ENCODE assay signal across 9 mouse cellular contexts in genomic region chr9:16500382-16501185, GRCm38 (mm10). TPM values are rescaled to one million over a fixed set of nuclear protein-coding genes. Genes with fewer than 3 reads are reported as not detected.
DNase-seq lines count a peak whose midpoint lies in the region; ATAC-seq lines count a peak whose summit lies in the region.
"Had no signal": no experiment of that assay in that cellular context is flagged by ENCODE, and none has a peak within 500 bp of the region (broad histone marks: within the 10 kb centered on the region; RNA-seq: fewer than 3 reads in every experiment).

No protein-coding gene starts in this region.

- peak overlapping the region; percentile 56 for H3K9ac ChIP-seq in kidney, embryonic 15.5 days
- H3K9ac ChIP-seq in embryonic facial prominence, embryonic 14.5 days (ENCODE audit: low read depth, low read length): peak overlapping the region; percentile 71

- H3K4me1 ChIP-seq in kidney, embryonic 15.5 days: peaks cover 27% of the 10 kb centered on the region
- peaks cover 7% of the 10 kb centered on the region; the same call in 1 of the 2 replicates for H3K4me1 ChIP-seq in embryonic facial prominence, embryonic 14.5 days (ENCODE audit: control insufficient read depth, insufficient read depth, low read length)
- peaks cover 34% of the 10 kb centered on the region for H3K4me1 ChIP-seq in hindbrain, embryonic 10.5 days (replicated peaks)

- peak overlapping the region; percentile 67 for H3K4me3 ChIP-seq in kidney, embryonic 15.5 days (replicated peaks)
- H3K4me3 ChIP-seq in embryonic facial prominence, embryonic 14.5 days (ENCODE audit: low read depth, low read length): peak overlapping the region; percentile 63
- peak overlapping the region; percentile 79 for H3K4me3 ChIP-seq in hindbrain, embryonic 10.5 days
- H3K4me3 ChIP-seq: myocyte had no signal

- WGBS in kidney, embryonic 15.5 days: under 1% methylated on average over 41 of the region's 41 CpGs
- WGBS in embryonic facial prominence, embryonic 14.5 days: under 1% methylated on average over 39 of the region's 41 CpGs
- WGBS in hindbrain, embryonic 10.5 days: under 1% methylated on average over 41 of the region's 41 CpGs

- peaks cover 22% of the 10 kb centered on the region for H3K27me3 ChIP-seq in kidney, embryonic 15.5 days
- peaks cover 13% of the 10 kb centered on the region for H3K27me3 ChIP-seq in embryonic facial prominence, embryonic 14.5 days (replicated peaks; ENCODE audit: control insufficient read depth, insufficient read depth, low read length)
- peaks cover 13% of the 10 kb centered on the region for H3K27me3 ChIP-seq in hindbrain, embryonic 10.5 days (ENCODE audit: insufficient read depth, poor library complexity, severe bottlenecking)

- no peaks in the 10 kb centered on the region for H3K36me3 ChIP-seq in kidney, embryonic 15.5 days
- H3K36me3 ChIP-seq in embryonic facial prominence, embryonic 14.5 days (ENCODE audit: control insufficient read depth, insufficient read depth, low read length): no peaks in the 10 kb centered on the region
- H3K36me3 ChIP-seq in hindbrain, embryonic 10.5 days: no peaks in the 10 kb centered on the region

- H3K9me3 ChIP-seq in kidney, embryonic 15.5 days (replicated peaks): no peaks in the 10 kb centered on the region
- no peaks in the 10 kb centered on the region for H3K9me3 ChIP-seq in embryonic facial prominence, embryonic 14.5 days (ENCODE audit: control insufficient read depth, low read length)
- no peaks in the 10 kb centered on the region for H3K9me3 ChIP-seq in hindbrain, embryonic 10.5 days

- H3K4me2 ChIP-seq in kidney, embryonic 15.5 days: peak overlapping the region; percentile 98
- peak overlapping the region; percentile 92 for H3K4me2 ChIP-seq in embryonic facial prominence, embryonic 14.5 days (ENCODE audit: low read depth, low read length)

- peak overlapping the region; percentile 79 for H3K27ac ChIP-seq in kidney, embryonic 15.5 days
- H3K27ac ChIP-seq in embryonic facial prominence, embryonic 14.5 days (replicated peaks; ENCODE audit: low read depth, low read length): peak overlapping the region; percentile 61
- H3K27ac ChIP-seq in hindbrain, embryonic 10.5 days: peak overlapping the region; percentile 96

- peak; percentile 63 for ATAC-seq in kidney, embryonic 15.5 days (replicated peaks; ENCODE audit: low FRiP score)
- ATAC-seq in embryonic facial prominence, embryonic 14.5 days (ENCODE audit: low read depth): peak; percentile 48

- no peak for DNase-seq in kidney, adult 9 months
- peak; percentile 66 for DNase-seq in embryonic facial prominence, embryonic 14.5 days (ENCODE audit: low spot score)
- DNase-seq in hindbrain, embryonic 10.5 days (ENCODE audit: low spot score): peak; percentile 82
- DNase-seq in left cerebral cortex, adult 8-10 months (ENCODE audit: low spot score in 2 of 2): peak; percentile 38 to 54
- peak; percentile 2 for DNase-seq in lung, postnatal 25 days (ENCODE audit: low spot score)
- DNase-seq in right cerebral cortex, postnatal 10 days (ENCODE audit: low spot score in 2 of 2): peak; percentile 67 to 75
- no peak for DNase-seq in natural killer cell, adult 2 months (ENCODE audit: low spot score in 2 of 2)

RNA-seq across cellular contexts. Expression of gene Fat3, which starts 0.5 kb away (rescaled TPM):
- 2.9 and 3.3 TPM in 2 replicates for polyA plus RNA-seq in kidney, embryonic 15.5 days (2015; fragmentation: Nextera tagmentation; extraction: Ambion mirVana)
- 5.4 and 5.6 TPM in 2 replicates for polyA plus RNA-seq in embryonic facial prominence, embryonic 14.5 days (2014; fragmentation: Nextera tagmentation; extraction: Ambion mirVana)
- polyA plus RNA-seq in hindbrain, embryonic 10.5 days (2016; fragmentation: Nextera tagmentation; extraction: Ambion mirVana): 5.9 and 6.5 TPM in 2 replicates
- total RNA-seq in left cerebral cortex, adult 8-10 months (2022): 10 to 100 TPM; 62.3 to 84.8 (median 70.5) TPM
- polyA plus RNA-seq: myocyte had no signal

Comparison
In these comparisons a context has a peak if more than half of its experiments do, and no peak if none do; other contexts are left out.
1. DNase-seq: peak in embryonic facial prominence, embryonic 14.5 days (single experiment), hindbrain, embryonic 10.5 days (single experiment), left cerebral cortex, adult 8-10 months (2 of 2), lung, postnatal 25 days (single experiment) and right cerebral cortex, postnatal 10 days (2 of 2); none in kidney, adult 9 months (single experiment) and natural killer cell, adult 2 months (0 of 2).
2. Peak in every context shown above with its lines, with median percentiles within 50 percentile points of each other: H3K27ac ChIP-seq and H3K4me3 ChIP-seq.